Comparison of ENCODE assay signal across 9 mouse cellular contexts in genomic region chr8:79374410-79374809, GRCm38 (mm10). TPM values are rescaled to one million over a fixed set of nuclear protein-coding genes. Genes with fewer than 3 reads are reported as not detected.
A peak's percentile ranks its signal among the peaks of the same experiment; 100 is the strongest.
DNase-seq lines count a peak whose midpoint lies in the region; ATAC-seq and TF ChIP-seq lines count a peak whose summit lies in the region.
"Had no signal": no experiment of that assay in that cellular context is flagged by ENCODE, and none has a peak within 500 bp of the region (broad histone marks: within the 10 kb centered on the region; RNA-seq: fewer than 3 reads in every experiment).

No protein-coding gene starts in this region.

- no peak overlapping the region for H3K9ac ChIP-seq in forebrain, embryonic 15.5 days (replicated peaks)
- H3K9ac ChIP-seq in forebrain, embryonic 11.5 days (ENCODE audit: low read length) = no peak overlapping the region
- no peak overlapping the region for H3K9ac ChIP-seq in lung, embryonic 16.5 days (ENCODE audit: low read length)
- no peak overlapping the region for H3K9ac ChIP-seq in heart, embryonic 15.5 days

- TF ChIP-seq POLR2A in small intestine, adult 2 months (IDR thresholded peaks at IDR 0.05; ENCODE audit: low read depth, low read length) = no peak

- peaks cover 12% of the 10 kb centered on the region; the same call in 1 of the 2 replicates for H3K36me3 ChIP-seq in forebrain, embryonic 15.5 days
- H3K36me3 ChIP-seq in forebrain, embryonic 11.5 days (ENCODE audit: control insufficient read depth, insufficient read depth, low read length) = peaks cover 3% of the 10 kb centered on the region; the same call in 1 of the 2 replicates
- peaks cover 17% of the 10 kb centered on the region; the same call in 1 of the 2 replicates for H3K36me3 ChIP-seq in lung, embryonic 16.5 days (ENCODE audit: control insufficient read depth, insufficient read depth, low read length)
- H3K36me3 ChIP-seq in heart, embryonic 15.5 days = peaks cover 17% of the 10 kb centered on the region
- H3K36me3 ChIP-seq in small intestine, adult 2 months (ENCODE audit: control insufficient read depth, insufficient read depth, low read length) = 0 out of 2 replicates have a peak, but pooled peaks cover 4% of the 10 kb centered on the region

- DNase-seq in forebrain, embryonic 11.5 days (ENCODE audit: low spot score) = no peak
- DNase-seq in lung, postnatal 4 days = no peak
- DNase-seq in gastrocnemius, postnatal 25 days = no peak
- no peak for DNase-seq in urinary bladder, postnatal 4 days (ENCODE audit: low spot score in 2 of 2)
- DNase-seq: adrenal gland, postnatal 25 days had no signal

- H3K27ac ChIP-seq in forebrain, embryonic 15.5 days (replicated peaks) = no peak overlapping the region
- no peak overlapping the region for H3K27ac ChIP-seq in forebrain, embryonic 11.5 days (ENCODE audit: low read depth, low read length)
- H3K27ac ChIP-seq in lung, embryonic 16.5 days (ENCODE audit: low read length) = peak overlapping the region; percentile 47
- peak overlapping the region; percentile 67 for H3K27ac ChIP-seq in heart, embryonic 15.5 days
- peak overlapping the region; percentile 99 for H3K27ac ChIP-seq in small intestine, adult 2 months (ENCODE audit: insufficient read depth, low read depth, low read length)

- TF ChIP-seq CTCF in small intestine, adult 2 months (IDR thresholded peaks at IDR 0.05; ENCODE audit: extremely low read depth, insufficient read length, insufficient replicate concordance, low read depth, low read length) = no peak

- WGBS in forebrain, embryonic 15.5 days = 63% methylated on average over 5 of the region's 5 CpGs
- 73% methylated on average over 5 of the region's 5 CpGs for WGBS in forebrain, embryonic 11.5 days
- WGBS in lung, embryonic 16.5 days = 39% methylated on average over 5 of the region's 5 CpGs
- 25% methylated on average over 5 of the region's 5 CpGs for WGBS in heart, embryonic 15.5 days
- WGBS in small intestine, adult 2 months = 12% methylated on average over 5 of the region's 5 CpGs

- peaks cover 38% of the 10 kb centered on the region for H3K4me1 ChIP-seq in forebrain, embryonic 15.5 days
- H3K4me1 ChIP-seq in forebrain, embryonic 11.5 days (replicated peaks; ENCODE audit: control insufficient read depth, insufficient read depth, low read length) = no peaks in the 10 kb centered on the region
- peaks cover 37% of the 10 kb centered on the region for H3K4me1 ChIP-seq in lung, embryonic 16.5 days (replicated peaks; ENCODE audit: control insufficient read depth, insufficient read depth, low read length)
- peaks cover 45% of the 10 kb centered on the region for H3K4me1 ChIP-seq in heart, embryonic 15.5 days (replicated peaks)
- peaks cover 30% of the 10 kb centered on the region for H3K4me1 ChIP-seq in small intestine, adult 2 months (ENCODE audit: control insufficient read depth, insufficient read depth, insufficient read length, low read length)

- no peak overlapping the region for H3K4me2 ChIP-seq in forebrain, embryonic 15.5 days (replicated peaks)
- H3K4me2 ChIP-seq in forebrain, embryonic 11.5 days (ENCODE audit: low read depth, low read length, severe bottlenecking) = no peak overlapping the region
- peak overlapping the region; percentile 11; the same call in 1 of the 2 replicates for H3K4me2 ChIP-seq in lung, embryonic 16.5 days (ENCODE audit: low read depth, low read length)
- peak overlapping the region; percentile 37; the same call in 1 of the 2 replicates for H3K4me2 ChIP-seq in heart, embryonic 15.5 days

- H3K9me3 ChIP-seq in forebrain, embryonic 15.5 days = no peaks in the 10 kb centered on the region
- H3K9me3 ChIP-seq in forebrain, embryonic 11.5 days (ENCODE audit: control insufficient read depth, low read length) = no peaks in the 10 kb centered on the region
- H3K9me3 ChIP-seq in lung, embryonic 16.5 days (ENCODE audit: control insufficient read depth, low read length) = no peaks in the 10 kb centered on the region
- H3K9me3 ChIP-seq in heart, embryonic 15.5 days (replicated peaks) = no peaks in the 10 kb centered on the region

- no peak overlapping the region for H3K4me3 ChIP-seq in forebrain, embryonic 15.5 days
- H3K4me3 ChIP-seq in forebrain, embryonic 11.5 days (ENCODE audit: low read depth, low read length) = no peak overlapping the region
- no peak overlapping the region for H3K4me3 ChIP-seq in lung, embryonic 16.5 days (ENCODE audit: low read length)
- no peak overlapping the region for H3K4me3 ChIP-seq in heart, embryonic 15.5 days
- no peak overlapping the region; the same call in 1 of the 2 replicates for H3K4me3 ChIP-seq in small intestine, adult 2 months (ENCODE audit: low read depth, low read length)

- 0 out of 2 replicates have a peak, but pooled peaks have one; percentile 29 for ATAC-seq in forebrain, embryonic 15.5 days (replicated peaks)
- no peak for ATAC-seq in forebrain, embryonic 11.5 days (replicated peaks; ENCODE audit: low FRiP score)
- ATAC-seq in lung, embryonic 16.5 days (ENCODE audit: low read depth) = peak; percentile 40; the same call in 1 of the 2 replicates
- ATAC-seq in heart, embryonic 15.5 days (replicated peaks; ENCODE audit: insufficient number of reproducible peaks, insufficient read depth, low FRiP score, low read depth) = no peak; the same call in 1 of the 2 replicates

- H3K27me3 ChIP-seq in forebrain, embryonic 15.5 days = no peaks in the 10 kb centered on the region
- no peaks in the 10 kb centered on the region for H3K27me3 ChIP-seq in forebrain, embryonic 11.5 days (ENCODE audit: control insufficient read depth, insufficient read depth, low read length)
- no peaks in the 10 kb centered on the region for H3K27me3 ChIP-seq in lung, embryonic 16.5 days (ENCODE audit: control insufficient read depth, insufficient read depth, low read depth, low read length)
- no peaks in the 10 kb centered on the region for H3K27me3 ChIP-seq in heart, embryonic 15.5 days
- no peaks in the 10 kb centered on the region for H3K27me3 ChIP-seq in small intestine, adult 2 months (ENCODE audit: control insufficient read depth, insufficient read depth, low read length)

RNA-seq across cellular contexts. Expression of gene Smad1, which starts 24.9 kb away (rescaled TPM):
- 63.6 and 66.6 TPM in 2 replicates for polyA plus RNA-seq in forebrain, embryonic 15.5 days (2015; fragmentation: Nextera tagmentation; extraction: Ambion mirVana)
- 57.6 and 64.8 TPM in 2 replicates for polyA plus RNA-seq in forebrain, embryonic 11.5 days (2014; fragmentation: Nextera tagmentation; extraction: Ambion mirVana)
- polyA plus RNA-seq in lung, embryonic 16.5 days (2015; fragmentation: Nextera tagmentation; extraction: Ambion mirVana) = 37.2 and 39.8 TPM in 2 replicates
- polyA plus RNA-seq in heart, embryonic 15.5 days (2015; fragmentation: Nextera tagmentation; extraction: Ambion mirVana) = 17.9 and 22.2 TPM in 2 replicates
- 27.3 and 54.1 TPM in 2 replicates for polyA plus RNA-seq in small intestine, adult 2 months (2012; rRNA removed)
- total RNA-seq in gastrocnemius, postnatal 25 days (2021) = 10 to 100 TPM in 1 of 2 experiments, 1 to 10 TPM in 1; 9.4 to 11.3 TPM

Comparison
In these comparisons a context has a peak if more than half of its experiments do, and no peak if none do; other contexts are left out.
1. ATAC-seq: peak in forebrain, embryonic 15.5 days (single experiment) and lung, embryonic 16.5 days (single experiment); none in forebrain, embryonic 11.5 days (single experiment) and heart, embryonic 15.5 days (single experiment).
2. H3K27ac ChIP-seq: peak in lung, embryonic 16.5 days (single experiment), heart, embryonic 15.5 days (single experiment) and small intestine, adult 2 months (single experiment); none in forebrain, embryonic 15.5 days (single experiment) and forebrain, embryonic 11.5 days (single experiment).
3. H3K4me2 ChIP-seq: peak in lung, embryonic 16.5 days (single experiment) and heart, embryonic 15.5 days (single experiment); none in forebrain, embryonic 15.5 days (single experiment) and forebrain, embryonic 11.5 days (single experiment).